Mouse (Mus musculus) liver, postnatal 0 days (tissue): Measurements from ENCODE around the gene Tmem221. TPM values are rescaled to one million over a fixed set of nuclear protein-coding genes. Genes with fewer than 3 reads are reported as not detected.
A peak's percentile ranks its signal among the peaks of the same experiment; 100 is the strongest.

Experiments used
- ATAC-seq: fragments of 200-750 bp; cut with Nextera tagmentation; 2 replicates; pipeline ENCODE4 v1.8.0; 2017; ENCODE audit warnings: mild to moderate bottlenecking, moderate library complexity
- DNase-seq: peaks from one replicate; pipeline ENCODE4 v3.0.0-alpha.2; 2016
- H3K27ac ChIP-seq: fragments of 300-500 bp; sonication (generic); 2 replicates; pipeline ENCODE4 v1.5.1; 2014; ENCODE audit warnings: antibody characterized with exemption, moderate library complexity, mild to moderate bottlenecking, low read depth
- H3K27me3 ChIP-seq: fragments of 300-500 bp; sonication (generic); 2 replicates; pipeline ENCODE4 v1.6.1; 2014; ENCODE audit warnings: low read length, control low read depth, mixed read lengths; ENCODE audit not compliant: insufficient read depth
- H3K36me3 ChIP-seq: fragments of 300-500 bp; sonication (generic); replicated peaks from 2 replicates; pipeline ENCODE4 v1.6.1; 2014; ENCODE audit warnings: mild to moderate bottlenecking, control low read depth, low read length, moderate library complexity, mixed read lengths; ENCODE audit not compliant: insufficient read depth
- H3K4me1 ChIP-seq: fragments of 300-500 bp; sonication (generic); 2 replicates; pipeline ENCODE4 v1.6.1; 2014; ENCODE audit warnings: antibody characterized with exemption, mild to moderate bottlenecking, control low read depth; ENCODE audit not compliant: insufficient read depth
- H3K4me2 ChIP-seq: fragments of 300-500 bp; sonication (generic); 2 replicates; pipeline ENCODE4 v1.6.1; 2014; ENCODE audit warnings: low read depth, mild to moderate bottlenecking, low read length, moderate library complexity, mixed read lengths
- H3K4me3 ChIP-seq: fragments of 300-500 bp; sonication (generic); 2 replicates; pipeline ENCODE4 v1.5.1; 2014; ENCODE audit warnings: low read depth, low read length
- H3K9ac ChIP-seq: fragments of 300-500 bp; sonication (generic); replicated peaks from 2 replicates; pipeline ENCODE4 v1.6.1; 2014; ENCODE audit warnings: mild to moderate bottlenecking, moderate library complexity
- H3K9me3 ChIP-seq: fragments of 300-500 bp; sonication (generic); 2 replicates; pipeline ENCODE4 v1.6.1; 2016; ENCODE audit warnings: mild to moderate bottlenecking, control low read depth, low read length, mixed read lengths
- CTCF ChIP-seq: sonication (generic); IDR thresholded peaks from 2 replicates; pipeline ENCODE4 v1.5.1; 2016; ENCODE audit warnings: antibody characterized with exemption, low read depth
- EP300 ChIP-seq: IDR thresholded peaks from 2 replicates; pipeline ENCODE4 v1.6.1; 2016; ENCODE audit warnings: antibody characterized with exemption, low read depth, mild to moderate bottlenecking
- WGBS: fragments of 180-500 bp; shearing (Covaris S2); extraction: QIAGEN DNeasy Blood & Tissue Kit; methylation state at CpG from one replicate; pipeline ENCODE4 v1.1.7; 2014; ENCODE audit not compliant: insufficient replicate concordance; 5-methylcytosine and 5-hydroxymethylcytosine counted together
- polyA plus RNA-seq: library from polyadenylated mRNA; unstranded; fragments of >200 nt; fragmentation: Nextera tagmentation; extraction: Ambion mirVana; gene quantifications from 2 replicates; pipeline ENCODE4 v1.2.1, GENCODE M21; 2015

The Tmem221 gene
- polyA plus RNA-seq, 1 experiment from 2014 or later = 0.66 TPM

- Histone ChIP-seq H3K9me3 (no peaks in the 10 kb centered on the region), H3K4me3 (no peak overlapping the region), H3K9ac (no peak overlapping the region), H3K4me2 (no peak overlapping the region), H3K36me3 (no peaks in the 10 kb centered on the region), H3K27me3 (no peaks in the 10 kb centered on the region), H3K4me1 (no peaks in the 10 kb centered on the region), H3K27ac (no peak overlapping the region)
- ATAC-seq = no peak
- TF ChIP-seq CTCF = no peak
- TF ChIP-seq EP300 = no peak
- DNase-seq = no peak
- WGBS = 37% methylated on average over 6 of the region's 6 CpGs
These were observed 41.9 kb downstream of the Tmem221 start for GRCm38 (mm10) chr8:71516786-71517185.

GRCm38 (mm10) chr8:71515043-71515442, 43.6 kb downstream of the Tmem221 start:
- TF ChIP-seq EP300 (no peak), CTCF (no peak)
- Histone ChIP-seq H3K4me1 (no peaks in the 10 kb centered on the region), H3K9me3 (no peaks in the 10 kb centered on the region), H3K27me3 (no peaks in the 10 kb centered on the region), H3K27ac (no peak overlapping the region), H3K4me3 (no peak overlapping the region), H3K36me3 (no peaks in the 10 kb centered on the region), H3K9ac (no peak overlapping the region), H3K4me2 (no peak overlapping the region)
- ATAC-seq (no peak), DNase-seq (no peak)
- WGBS = 70% methylated on average over 5 of the region's 5 CpGs

DNA sequence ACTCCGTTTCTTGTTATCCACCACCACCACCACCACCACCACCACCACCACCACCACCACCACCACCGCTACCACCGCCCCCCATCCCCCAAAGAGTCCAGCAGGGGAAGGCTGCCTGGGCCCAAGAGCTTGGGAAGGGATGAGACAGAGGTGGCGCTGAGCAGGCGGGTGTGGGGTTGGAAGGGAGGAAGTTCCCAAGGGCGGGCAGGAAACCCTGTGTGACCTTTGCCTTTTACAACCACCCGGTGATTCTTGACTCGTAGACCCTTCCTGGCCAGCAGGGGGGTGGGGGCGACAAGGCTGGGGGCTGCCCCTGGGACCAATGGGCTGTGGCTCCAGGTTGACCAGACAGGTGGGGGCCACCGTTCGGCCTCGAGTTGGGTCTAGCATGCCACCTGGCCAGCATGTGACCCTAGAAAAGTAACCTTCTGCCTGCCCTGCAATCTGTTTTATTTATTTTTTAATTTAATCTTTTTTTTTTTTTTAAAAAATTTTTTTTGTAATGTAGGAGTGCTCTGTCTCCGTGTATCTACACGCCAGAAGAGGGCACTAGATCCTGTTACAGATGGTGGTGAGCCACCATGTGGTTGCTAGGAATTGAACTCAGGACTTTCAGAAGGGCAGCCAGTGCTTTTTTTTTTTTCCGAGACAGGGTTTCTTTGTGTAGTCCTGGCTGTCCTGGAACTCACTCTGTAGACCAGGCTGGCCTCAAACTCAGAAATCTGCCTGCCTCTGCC, 45.5 kb downstream of the Tmem221 start:
- TF ChIP-seq CTCF (no peak), EP300 (no peak)
- 36% methylated on average over 15 of the region's 15 CpGs for WGBS
- Histone ChIP-seq H3K9ac (no peak overlapping the region), H3K36me3 (no peaks in the 10 kb centered on the region), H3K9me3 (no peaks in the 10 kb centered on the region), H3K4me1 (no peaks in the 10 kb centered on the region), H3K27ac (no peak overlapping the region), H3K4me3 (no peak overlapping the region), H3K4me2 (no peak overlapping the region), H3K27me3 (peaks cover 10% of the 10 kb centered on the region)
- ATAC-seq (no peak), DNase-seq (no peak)

DNA sequence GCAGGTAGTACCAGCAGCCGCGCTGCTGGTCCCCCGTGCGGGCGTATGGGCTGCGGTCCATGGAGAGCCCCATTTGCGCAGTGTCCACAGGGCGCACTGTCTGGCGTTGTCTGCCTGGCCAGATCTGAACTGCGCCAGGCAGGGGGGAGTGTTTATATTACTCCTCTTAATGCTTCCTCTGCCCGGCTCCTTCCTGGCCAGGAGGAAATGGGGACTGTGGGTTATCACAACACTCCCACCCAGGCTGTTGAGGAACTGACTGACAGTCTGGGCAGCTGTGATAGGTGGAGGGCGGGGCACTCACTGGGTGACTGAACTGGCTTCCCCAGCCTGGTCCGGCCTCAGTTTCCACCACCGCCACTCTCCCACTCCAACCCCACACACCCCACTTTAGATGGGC, 47.0 kb downstream of the Tmem221 start, which contains the start of gene Plvap:
Gene Plvap (minus strand): TSS at position 109 of the 400 bp plus-strand sequence.
- Histone ChIP-seq H3K9ac (0 out of 2 replicates have a peak within 1 kb of the TSS, but pooled peaks have one; percentile 3), H3K4me1 (no peaks in the 10 kb centered on the region; the same call in 1 of the 2 replicates), H3K4me3 (0 out of 2 replicates have a peak within 1 kb of the TSS, but pooled peaks have one; percentile 17), H3K9me3 (no peaks in the 10 kb centered on the region), H3K36me3 (no peaks in the 10 kb centered on the region), H3K27me3 (peaks cover 26% of the 10 kb centered on the region), H3K4me2 (peak within 1 kb of the TSS; percentile 59), H3K27ac (no peak within 1 kb of the TSS)
- DNase-seq (peak; percentile 48), ATAC-seq (peak; percentile 81)
- TF ChIP-seq CTCF (no peak), EP300 (peak; percentile 48)
- whole genome bisulfite sequencing = 19% methylated on average over 14 of the region's 14 CpGs

DNA sequence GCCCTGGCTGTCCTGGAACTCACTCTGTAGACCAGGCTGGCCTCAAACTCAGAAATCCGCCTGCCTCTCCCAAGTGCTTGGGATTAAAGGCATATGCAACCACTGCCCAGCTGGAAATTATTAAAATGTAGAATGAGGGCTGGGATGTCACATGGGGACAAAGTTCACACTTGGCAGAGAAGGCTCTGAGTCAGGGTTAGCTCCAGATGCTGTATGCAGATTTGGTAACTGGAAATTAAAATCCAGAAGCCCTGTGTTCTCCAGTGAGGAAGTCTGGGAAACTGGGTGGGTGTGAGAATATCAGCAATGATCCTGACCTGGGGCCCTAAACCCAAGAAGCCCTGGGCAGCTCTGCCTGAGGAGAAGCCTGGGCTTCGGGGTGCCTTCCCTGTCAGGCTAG, 49.4 kb downstream of the Tmem221 start:
- no peak overlapping the region for H3K27ac ChIP-seq
- no peak for DNase-seq
- TF ChIP-seq CTCF = no peak
- no peak for TF ChIP-seq EP300
- no peaks in the 10 kb centered on the region for H3K9me3 ChIP-seq
- H3K9ac ChIP-seq = no peak overlapping the region; the same call in 1 of the 2 replicates
- no peaks in the 10 kb centered on the region for H3K36me3 ChIP-seq
- no peaks in the 10 kb centered on the region; the same call in 1 of the 2 replicates for H3K4me1 ChIP-seq
- H3K27me3 ChIP-seq = peaks cover 34% of the 10 kb centered on the region
- ATAC-seq = no peak
- 75% methylated on average over 2 of the region's 2 CpGs for WGBS
- no peak overlapping the region for H3K4me3 ChIP-seq
- H3K4me2 ChIP-seq = no peak overlapping the region

DNA sequence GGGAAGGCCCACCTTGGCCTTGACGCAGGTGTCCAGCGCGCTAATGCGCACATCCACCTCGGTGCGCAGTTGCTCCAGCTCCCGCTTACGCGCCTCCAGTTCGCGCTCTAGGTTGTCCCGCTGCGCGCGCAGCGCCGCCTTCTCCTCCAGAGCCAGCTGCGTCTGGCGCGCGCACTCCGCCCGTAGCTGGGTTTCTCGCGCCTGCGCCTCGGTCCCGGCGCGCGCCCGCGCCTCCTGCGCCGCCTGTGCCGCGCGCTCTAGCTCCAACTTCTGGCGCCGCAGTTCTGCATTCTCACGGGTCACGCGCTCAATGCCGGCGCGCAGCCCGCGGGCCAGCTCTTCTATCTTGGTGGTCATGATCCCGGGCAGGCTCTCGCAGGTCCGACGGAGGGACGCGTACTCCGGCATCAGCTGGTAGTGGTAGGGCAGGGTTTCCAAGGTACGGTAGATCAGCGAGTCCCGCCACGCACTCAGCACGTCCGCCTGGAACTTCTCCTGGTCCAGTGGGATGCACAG, 51.0 kb downstream of the Tmem221 start:
- TF ChIP-seq CTCF (no peak), EP300 (no peak)
- H3K4me2 ChIP-seq = peak overlapping the region; percentile 60
- peak; percentile 72 for DNase-seq
- WGBS = 2% methylated on average over 59 of the region's 61 CpGs
- H3K9ac ChIP-seq = no peak overlapping the region
- no peak overlapping the region for H3K27ac ChIP-seq
- no peaks in the 10 kb centered on the region for H3K9me3 ChIP-seq
- H3K27me3 ChIP-seq = peaks cover 34% of the 10 kb centered on the region
- peak overlapping the region; percentile 31 for H3K4me3 ChIP-seq
- peak; percentile 61; the same call in 1 of the 2 replicates for ATAC-seq
- H3K36me3 ChIP-seq = no peaks in the 10 kb centered on the region
- H3K4me1 ChIP-seq = no peaks in the 10 kb centered on the region; the same call in 1 of the 2 replicates
